In the genomic region with DNA sequence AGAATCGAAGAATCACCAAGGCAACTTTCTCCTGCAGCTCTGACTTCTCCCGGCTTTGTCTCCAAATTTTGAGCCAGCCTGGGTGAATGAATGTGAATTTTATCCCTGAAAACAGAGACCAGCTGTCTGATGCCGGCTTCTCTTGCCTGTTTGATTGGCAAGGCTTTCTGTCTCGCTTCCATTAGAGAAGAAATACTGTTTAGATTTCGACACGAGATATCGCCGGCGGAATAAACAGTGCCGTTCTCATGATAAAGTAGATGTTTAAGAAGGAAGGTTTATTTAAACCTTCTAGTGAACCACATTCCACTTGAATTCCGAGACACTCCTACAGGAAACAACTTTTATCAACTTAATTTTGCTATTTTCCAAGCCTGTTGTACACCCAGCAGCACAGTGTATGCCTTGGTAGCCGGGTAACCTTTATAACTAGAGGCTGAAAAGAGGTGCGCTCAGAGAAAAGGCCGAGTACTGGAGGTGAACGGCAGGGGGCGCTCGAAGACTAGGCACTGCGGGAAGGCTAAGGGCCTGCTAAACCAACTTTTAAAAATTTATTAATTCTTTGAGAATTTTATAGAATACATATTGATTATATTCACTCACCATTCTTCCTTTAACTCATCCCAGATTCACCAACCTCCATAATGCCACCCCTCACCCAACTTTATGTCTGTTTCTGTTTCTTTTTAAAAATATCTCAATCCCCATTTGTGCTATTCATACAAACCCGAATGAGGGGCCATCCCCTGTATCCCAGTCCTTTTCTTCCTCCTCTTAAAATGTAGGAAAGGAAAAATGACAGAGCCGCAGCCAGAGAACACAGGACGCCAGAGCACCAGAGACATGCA, we compare ENCODE assay signal across 8 mouse cellular contexts.
A peak's percentile ranks its signal among the peaks of the same experiment; 100 is the strongest.
DNase-seq lines count a peak whose midpoint lies in the region; ATAC-seq and TF ChIP-seq lines count a peak whose summit lies in the region.

No protein-coding gene starts in this region.

- 36% methylated on average over 21 of the region's 21 CpGs for WGBS in kidney, embryonic 16.5 days
- WGBS in heart, adult 2 months: 36% methylated on average over 21 of the region's 21 CpGs
- 41% methylated on average over 21 of the region's 21 CpGs for WGBS in limb, embryonic 13.5 days
- 33% methylated on average over 21 of the region's 21 CpGs for whole genome bisulfite sequencing in midbrain, postnatal 0 days
- 21% methylated on average over 21 of the region's 21 CpGs for WGBS in stomach, postnatal 0 days

- peak; percentile 36; the same call in 1 of the 2 replicates for TF ChIP-seq EP300 in heart, adult 2 months (IDR thresholded peaks at IDR 0.05; ENCODE audit: insufficient read depth, low read depth, low read length)
- TF ChIP-seq EP300 in stomach, postnatal 0 days (optimal IDR thresholded peaks at IDR 0.05): no peak

- H3K4me2 ChIP-seq in kidney, embryonic 16.5 days (replicated peaks; ENCODE audit: low read depth, low read length): no peak overlapping the region
- no peak overlapping the region for H3K4me2 ChIP-seq in limb, embryonic 13.5 days (replicated peaks)
- H3K4me2 ChIP-seq in midbrain, postnatal 0 days (ENCODE audit: low read depth, low read length, poor library complexity, severe bottlenecking): peak overlapping the region; percentile 20
- H3K4me2 ChIP-seq in stomach, postnatal 0 days (replicated peaks; ENCODE audit: low read depth): peak overlapping the region; percentile 1; the same call in 1 of the 2 replicates

- H3K9ac ChIP-seq in kidney, embryonic 16.5 days (replicated peaks; ENCODE audit: low read length): no peak overlapping the region
- H3K9ac ChIP-seq in heart, adult 2 months (ENCODE audit: low read depth, low read length): no peak overlapping the region
- no peak overlapping the region for H3K9ac ChIP-seq in limb, embryonic 13.5 days
- no peak overlapping the region for H3K9ac ChIP-seq in midbrain, postnatal 0 days (replicated peaks; ENCODE audit: low read length, poor library complexity, severe bottlenecking)
- no peak overlapping the region for H3K9ac ChIP-seq in stomach, postnatal 0 days (ENCODE audit: low read length)

- H3K27ac ChIP-seq in kidney, embryonic 16.5 days (ENCODE audit: low read length): no peak overlapping the region
- no peak overlapping the region for H3K27ac ChIP-seq in heart, adult 2 months
- H3K27ac ChIP-seq in limb, embryonic 13.5 days: peak overlapping the region; percentile 58
- no peak overlapping the region for H3K27ac ChIP-seq in midbrain, postnatal 0 days (ENCODE audit: low read depth, low read length)
- H3K27ac ChIP-seq in stomach, postnatal 0 days (replicated peaks): no peak overlapping the region

- no peaks in the 10 kb centered on the region for H3K36me3 ChIP-seq in kidney, embryonic 16.5 days (ENCODE audit: insufficient read depth, low read length)
- no peaks in the 10 kb centered on the region for H3K36me3 ChIP-seq in heart, adult 2 months (ENCODE audit: control insufficient read depth, insufficient read depth, low read length)
- H3K36me3 ChIP-seq in limb, embryonic 13.5 days: no peaks in the 10 kb centered on the region
- no peaks in the 10 kb centered on the region for H3K36me3 ChIP-seq in midbrain, postnatal 0 days (ENCODE audit: insufficient read depth, low read length)
- no peaks in the 10 kb centered on the region for H3K36me3 ChIP-seq in stomach, postnatal 0 days (ENCODE audit: control insufficient read depth, insufficient read depth, low read length)

- intact Hi-C loops in heart, adult 2 months (cut with DNase I): loop anchor here (1.0 to 2.0 kb wide), 2 partner anchors 135 to 1040 kb away; no protein-coding TSS in a partner anchor

- no peaks in the 10 kb centered on the region for H3K79me2 ChIP-seq in heart, adult 2 months (replicated peaks; ENCODE audit: control insufficient read depth, insufficient read depth, low read length)

- H3K4me1 ChIP-seq in kidney, embryonic 16.5 days (ENCODE audit: insufficient read depth, low read length): no peaks in the 10 kb centered on the region
- H3K4me1 ChIP-seq in heart, adult 2 months (ENCODE audit: control insufficient read depth, insufficient read depth, low read length): no peaks in the 10 kb centered on the region
- peaks cover 12% of the 10 kb centered on the region for H3K4me1 ChIP-seq in limb, embryonic 13.5 days
- no peaks in the 10 kb centered on the region for H3K4me1 ChIP-seq in midbrain, postnatal 0 days (ENCODE audit: insufficient read depth, low read length)
- H3K4me1 ChIP-seq in stomach, postnatal 0 days (replicated peaks; ENCODE audit: control insufficient read depth, insufficient read depth): no peaks in the 10 kb centered on the region

- TF ChIP-seq CTCF in heart, adult 2 months (IDR thresholded peaks at IDR 0.05): peak; percentile 97
- TF ChIP-seq CTCF in midbrain, postnatal 0 days (IDR thresholded peaks at IDR 0.05): peak; percentile 93
- TF ChIP-seq CTCF in stomach, postnatal 0 days (IDR thresholded peaks at IDR 0.05; ENCODE audit: low read depth): peak; percentile 93

- no peaks in the 10 kb centered on the region for H3K9me3 ChIP-seq in kidney, embryonic 16.5 days (ENCODE audit: low read length)
- H3K9me3 ChIP-seq in limb, embryonic 13.5 days: no peaks in the 10 kb centered on the region
- no peaks in the 10 kb centered on the region for H3K9me3 ChIP-seq in midbrain, postnatal 0 days (ENCODE audit: low read length)
- no peaks in the 10 kb centered on the region for H3K9me3 ChIP-seq in stomach, postnatal 0 days (ENCODE audit: control insufficient read depth, low read length)

- TF ChIP-seq POLR2A in heart, adult 2 months (IDR thresholded peaks at IDR 0.05; ENCODE audit: insufficient read depth, low read depth, low read length): no peak

- no peak for ATAC-seq in kidney, embryonic 16.5 days (ENCODE audit: low FRiP score, low TSS enrichment)
- ATAC-seq in limb, embryonic 13.5 days (ENCODE audit: low FRiP score, low read depth): peak; percentile 66; the same call in 1 of the 2 replicates
- ATAC-seq in midbrain, postnatal 0 days (ENCODE audit: low FRiP score): peak; percentile 58; the same call in 1 of the 2 replicates
- ATAC-seq in stomach, postnatal 0 days (ENCODE audit: low FRiP score, low TSS enrichment): peak; percentile 70

- 0 out of 2 replicates have a peak, but pooled peaks cover 3% of the 10 kb centered on the region for H3K27me3 ChIP-seq in kidney, embryonic 16.5 days (ENCODE audit: insufficient read depth, low read length)
- H3K27me3 ChIP-seq in heart, adult 2 months (ENCODE audit: control insufficient read depth, insufficient read depth, low read length): no peaks in the 10 kb centered on the region
- peaks cover 10% of the 10 kb centered on the region for H3K27me3 ChIP-seq in limb, embryonic 13.5 days
- H3K27me3 ChIP-seq in midbrain, postnatal 0 days (ENCODE audit: insufficient read depth, low read length): 0 out of 2 replicates have a peak, but pooled peaks cover 3% of the 10 kb centered on the region
- no peaks in the 10 kb centered on the region for H3K27me3 ChIP-seq in stomach, postnatal 0 days (ENCODE audit: control insufficient read depth, insufficient read depth, low read length)

- no peak overlapping the region for H3K4me3 ChIP-seq in kidney, embryonic 16.5 days (ENCODE audit: low read length)
- no peak overlapping the region for H3K4me3 ChIP-seq in heart, adult 2 months
- H3K4me3 ChIP-seq in limb, embryonic 13.5 days: no peak overlapping the region
- H3K4me3 ChIP-seq in midbrain, postnatal 0 days (ENCODE audit: low read depth, low read length): no peak overlapping the region
- no peak overlapping the region for H3K4me3 ChIP-seq in stomach, postnatal 0 days (ENCODE audit: low read depth, low read length)

- DNase-seq in kidney, adult 11 months: peak; percentile 33
- DNase-seq in embryo, embryonic 9.5 days (ENCODE audit: extremely low spot score): peak; percentile 76
- DNase-seq in heart, adult 2 months: peak; percentile 59 to 83
- peak; percentile 70 for DNase-seq in kidney, adult 9 months
- peak; percentile 79 for DNase-seq in midbrain, postnatal 0 days (ENCODE audit: low spot score)
- peak; percentile 83 for DNase-seq in stomach, postnatal 0 days (ENCODE audit: low spot score)

Comparison
In these comparisons a context has a peak if more than half of its experiments do, and no peak if none do; other contexts are left out.
1. DNase-seq: peak in every context shown above with its lines; median percentile 83 in stomach, postnatal 0 days; 79 in midbrain, postnatal 0 days; 76 in embryo, embryonic 9.5 days; 71 in heart, adult 2 months; 70 in kidney, adult 9 months; 33 in kidney, adult 11 months.
2. H3K4me2 ChIP-seq: peak in midbrain, postnatal 0 days (single experiment) and stomach, postnatal 0 days (single experiment); none in kidney, embryonic 16.5 days (single experiment) and limb, embryonic 13.5 days (single experiment).
3. Peak in every context shown above with its lines, with median percentiles within 50 percentile points of each other: CTCF ChIP-seq.